Mouse (Mus musculus) liver, embryonic 14.5 days (tissue): Measurements from ENCODE around the gene Phlpp2.

Source experiments
- CTCF ChIP-seq: IDR thresholded peaks from 2 replicates; pipeline ENCODE4 v1.5.1; 2016; ENCODE audit warnings: antibody characterized with exemption, low read depth, control low read depth
- EP300 ChIP-seq: IDR thresholded peaks from 2 replicates; pipeline ENCODE4 v1.6.1; 2016; ENCODE audit warnings: antibody characterized with exemption, low read depth

DNA sequence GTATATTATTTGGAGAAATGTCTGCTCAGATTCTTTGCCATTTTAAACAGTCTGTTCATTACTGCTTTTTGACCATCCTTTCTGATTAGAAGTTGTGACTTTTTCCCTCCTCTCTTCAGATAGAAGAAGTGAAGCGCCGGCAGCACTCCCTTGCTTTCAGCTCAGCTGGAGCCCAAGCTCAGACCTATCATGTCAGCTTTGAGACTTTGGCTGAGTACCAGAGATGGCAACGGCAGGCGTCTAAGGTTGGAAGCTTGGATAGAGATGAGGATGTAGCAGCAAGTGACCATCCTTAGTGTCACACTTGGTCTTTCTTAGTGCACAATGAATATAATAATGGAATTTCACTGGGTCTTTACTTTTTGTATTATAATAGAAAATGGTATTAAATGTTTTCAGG is 39.0 kb downstream of the Phlpp2 start:
- TF ChIP-seq CTCF = no peak
- TF ChIP-seq EP300 = no peak
